Comparison of ENCODE assay signal across 10 mouse cellular contexts in genomic region chr8:122864719-122865129, GRCm38 (mm10). TPM values are rescaled to one million over a fixed set of nuclear protein-coding genes. Genes with fewer than 3 reads are reported as not detected.
A peak's percentile ranks its signal among the peaks of the same experiment; 100 is the strongest.
DNase-seq lines count a peak whose midpoint lies in the region; ATAC-seq lines count a peak whose summit lies in the region.
"Had no signal": no experiment of that assay in that cellular context is flagged by ENCODE, and none has a peak within 500 bp of the region (broad histone marks: within the 10 kb centered on the region; RNA-seq: fewer than 3 reads in every experiment).

No protein-coding gene starts in this region.

- H3K4me1 ChIP-seq in heart, embryonic 15.5 days (replicated peaks), result peaks cover 9% of the 10 kb centered on the region
- no peaks in the 10 kb centered on the region for H3K4me1 ChIP-seq in hindbrain, embryonic 14.5 days (replicated peaks; ENCODE audit: control insufficient read depth, insufficient read depth, low read length)
- H3K4me1 ChIP-seq in midbrain, embryonic 15.5 days, result no peaks in the 10 kb centered on the region

- 0 out of 2 replicates have a peak, but pooled peaks cover 14% of the 10 kb centered on the region for H3K9me3 ChIP-seq in heart, embryonic 15.5 days (replicated peaks)
- H3K9me3 ChIP-seq in hindbrain, embryonic 14.5 days (ENCODE audit: control insufficient read depth, low read length), result peaks cover 22% of the 10 kb centered on the region
- no peaks in the 10 kb centered on the region for H3K9me3 ChIP-seq in midbrain, embryonic 15.5 days

- H3K27ac ChIP-seq in heart, embryonic 15.5 days, result no peak overlapping the region
- H3K27ac ChIP-seq in hindbrain, embryonic 14.5 days, result no peak overlapping the region
- H3K27ac ChIP-seq in midbrain, embryonic 15.5 days, result no peak overlapping the region

- no peak overlapping the region for H3K9ac ChIP-seq in heart, embryonic 15.5 days
- no peak overlapping the region; the same call in 1 of the 2 replicates for H3K9ac ChIP-seq in hindbrain, embryonic 14.5 days
- H3K9ac ChIP-seq in midbrain, embryonic 15.5 days, result no peak overlapping the region

- H3K27me3 ChIP-seq in heart, embryonic 15.5 days, result peaks cover 5% of the 10 kb centered on the region
- no peaks in the 10 kb centered on the region for H3K27me3 ChIP-seq in hindbrain, embryonic 14.5 days (ENCODE audit: control insufficient read depth, insufficient read depth, low read length)
- H3K27me3 ChIP-seq in midbrain, embryonic 15.5 days (replicated peaks), result no peaks in the 10 kb centered on the region

- no peaks in the 10 kb centered on the region for H3K36me3 ChIP-seq in heart, embryonic 15.5 days
- H3K36me3 ChIP-seq in hindbrain, embryonic 14.5 days (replicated peaks; ENCODE audit: control insufficient read depth, insufficient read depth), result no peaks in the 10 kb centered on the region
- no peaks in the 10 kb centered on the region for H3K36me3 ChIP-seq in midbrain, embryonic 15.5 days (replicated peaks)

- H3K4me3 ChIP-seq in heart, embryonic 15.5 days, result peak overlapping the region; percentile 18
- H3K4me3 ChIP-seq in hindbrain, embryonic 14.5 days (replicated peaks; ENCODE audit: low read length), result peak overlapping the region; percentile 23
- peak overlapping the region; percentile 27 for H3K4me3 ChIP-seq in midbrain, embryonic 15.5 days

- WGBS in heart, embryonic 15.5 days, result 62% methylated on average over 26 of the region's 26 CpGs
- 52% methylated on average over 26 of the region's 26 CpGs for WGBS in hindbrain, embryonic 14.5 days
- WGBS in midbrain, embryonic 15.5 days, result 55% methylated on average over 26 of the region's 26 CpGs

- H3K4me2 ChIP-seq in heart, embryonic 15.5 days, result peak overlapping the region; percentile 51
- peak overlapping the region; percentile 39 for H3K4me2 ChIP-seq in hindbrain, embryonic 14.5 days (replicated peaks)
- H3K4me2 ChIP-seq in midbrain, embryonic 15.5 days, result peak overlapping the region; percentile 43

- no peak for DNase-seq in heart, adult 11 months
- DNase-seq in R1 (ENCODE audit: low read depth, low spot score), result peak; percentile 27
- DNase-seq in hindbrain, embryonic 14.5 days (ENCODE audit: low spot score), result no peak
- DNase-seq in right cerebral cortex, adult 18-20 months, result no peak
- no peak for DNase-seq in kidney, adult 11 months
- DNase-seq: kidney, postnatal 25 days had no signal

- ATAC-seq in heart, embryonic 15.5 days (replicated peaks; ENCODE audit: insufficient number of reproducible peaks, insufficient read depth, low FRiP score, low read depth), result no peak
- ATAC-seq in hindbrain, embryonic 14.5 days (ENCODE audit: low FRiP score), result peak; percentile 47; the same call in 1 of the 2 replicates
- peak; percentile 71 for ATAC-seq in midbrain, embryonic 15.5 days (replicated peaks)
- ATAC-seq in monocyte, adult 5-6 weeks (replicated peaks; ENCODE audit: insufficient number of reproducible peaks, low FRiP score, low TSS enrichment, poor library complexity, severe bottlenecking), result no peak

RNA-seq across cellular contexts. Expression of gene Cdh15, which starts 17.0 kb away (rescaled TPM):
- 0.11 and 0.28 TPM in 2 replicates for polyA plus RNA-seq in heart, embryonic 15.5 days (2015; fragmentation: Nextera tagmentation; extraction: Ambion mirVana)
- 1.5 TPM in 2 replicates for polyA plus RNA-seq in hindbrain, embryonic 14.5 days (2014; fragmentation: Nextera tagmentation; extraction: Ambion mirVana)
- 2.0 and 2.1 TPM in 2 replicates for polyA plus RNA-seq in midbrain, embryonic 15.5 days (2015; fragmentation: Nextera tagmentation; extraction: Ambion mirVana)
- total RNA-seq in monocyte, adult 5-6 weeks (2017), result not detected in 3 replicates
- total RNA-seq: neutrophil, adult 5-6 weeks had no signal

Comparison
In these comparisons a context has a peak if more than half of its experiments do, and no peak if none do; other contexts are left out.
1. ATAC-seq: peak in hindbrain, embryonic 14.5 days (single experiment) and midbrain, embryonic 15.5 days (single experiment); none in heart, embryonic 15.5 days (single experiment) and monocyte, adult 5-6 weeks (single experiment).
2. Peak in every context shown above with its lines, with median percentiles within 50 percentile points of each other: H3K4me2 ChIP-seq and H3K4me3 ChIP-seq.